Mouse (Mus musculus) cortical plate, adult 2 months (tissue): ENCODE results near the gene Nol4l.

Experiments used
- CTCF ChIP-seq: fragments of 200-500 bp; IDR thresholded peaks from 2 replicates; pipeline ENCODE4 v1.5.1; 2011; ENCODE audit warnings: mild to moderate bottlenecking, control low read depth, low read length; ENCODE audit not compliant: insufficient read depth; ENCODE audit errors: extremely low read depth
- POLR2A ChIP-seq: fragments of 200-500 bp; IDR thresholded peaks from 2 replicates; pipeline ENCODE4 v1.6.1; 2011; ENCODE audit warnings: mild to moderate bottlenecking, low read length, control low read depth; ENCODE audit not compliant: insufficient read depth; ENCODE audit errors: extremely low read depth

- TF ChIP-seq POLR2A (no peak), CTCF (no peak)
Measured at GRCm38 (mm10) chr2:153577122-153577521, 47.4 kb upstream of the Nol4l start.
